Mouse (Mus musculus) erythroblast, adult 5-6 weeks (primary cell): ENCODE results near the gene Olfr510. TPM values are rescaled to one million over a fixed set of nuclear protein-coding genes. Genes with fewer than 3 reads are reported as not detected.
"Not testable (repeated sequence)": the region's sequence is repeated elsewhere in the genome, so short reads cannot be mapped to it uniquely, and the experiment has no call there.

Source experiments
- ATAC-seq: replicated peaks from 2 replicates; pipeline ENCODE4 v1.8.0; 2016; ENCODE audit warnings: moderate number of reproducible peaks, mild to moderate bottlenecking, moderate TSS enrichment, inconsistent platforms; ENCODE audit not compliant: poor library complexity, low FRiP score, severe bottlenecking
- total RNA-seq, 2 experiments: library from RNA; stranded (forward) in 1 of 2; stranded (reverse) in 1 of 2; fragments of 150-400 nt in 1 of 2; fragments of 200-764, 138-1000 nt in 1 of 2; gene quantifications; 2 replicates each; pipeline versions ENCODE4 v1.2.3 to v1.2.4; 2015 to 2017; ENCODE audit warnings: low replicate concordance in 2 of 2

Olfr510 gene
- total RNA-seq (2015; ENCODE audit: low replicate concordance) (0.77 TPM in 1 of 2 replicates, not detected in the other), total RNA-seq (2017; ENCODE audit: low replicate concordance) (not detected in 2 replicates)

GRCm38 (mm10) chr7:108666118-108666517, at the start of gene Olfr510:
Gene Olfr510, plus strand, starts transcription at chr7:108666418.
- ATAC-seq: no peak

DNA sequence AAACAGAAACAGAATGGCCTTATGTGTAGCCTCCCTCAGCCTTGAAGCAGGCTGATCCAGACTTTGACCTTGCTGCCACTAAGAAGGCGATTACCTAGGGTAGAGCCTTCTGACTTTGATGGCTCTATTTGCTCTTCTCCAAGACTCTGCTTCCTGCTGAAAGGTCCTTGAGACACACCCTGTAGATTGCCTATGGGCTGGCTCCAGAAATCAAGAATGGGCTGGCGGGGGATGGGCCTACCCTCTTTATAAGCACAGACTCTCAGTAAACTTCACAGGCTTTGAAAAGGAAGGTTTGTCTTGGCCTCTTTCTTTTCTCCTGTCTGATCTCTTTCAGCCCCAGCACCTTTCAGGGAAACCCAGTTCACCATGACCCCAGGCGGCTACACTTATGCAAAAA, 49.4 kb upstream of the Olfr510 start:
- ATAC-seq: not testable (repeated sequence)

GRCm38 (mm10) chr7:108621514-108621913, 44.7 kb upstream of the Olfr510 start, which contains the start of gene Olfr507:
Gene Olfr507, plus strand, starts transcription at chr7:108621814.
- ATAC-seq: no peak

DNA sequence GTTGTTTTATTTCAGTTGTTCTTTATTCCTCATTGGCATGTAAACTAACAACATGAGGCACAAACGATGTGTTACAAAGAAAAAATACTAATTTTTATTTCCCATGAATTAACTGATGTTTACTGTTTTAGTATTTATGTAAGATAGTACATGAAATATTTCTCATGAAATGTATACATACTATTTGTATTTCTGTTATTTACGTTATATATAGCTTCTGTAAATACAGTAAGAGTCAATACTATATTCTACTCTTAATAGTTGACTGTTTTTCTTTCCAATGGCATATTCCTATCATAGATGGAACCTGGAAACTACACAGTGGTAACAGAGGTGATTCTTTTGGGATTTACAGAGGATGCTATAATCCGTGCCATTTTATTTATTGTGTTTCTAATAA, 36.5 kb upstream of the Olfr510 start, which contains the start of gene Olfr508:
TSS of gene Olfr508 (plus strand) at position 301 of the 400 bp plus-strand sequence.
- no peak for ATAC-seq

DNA sequence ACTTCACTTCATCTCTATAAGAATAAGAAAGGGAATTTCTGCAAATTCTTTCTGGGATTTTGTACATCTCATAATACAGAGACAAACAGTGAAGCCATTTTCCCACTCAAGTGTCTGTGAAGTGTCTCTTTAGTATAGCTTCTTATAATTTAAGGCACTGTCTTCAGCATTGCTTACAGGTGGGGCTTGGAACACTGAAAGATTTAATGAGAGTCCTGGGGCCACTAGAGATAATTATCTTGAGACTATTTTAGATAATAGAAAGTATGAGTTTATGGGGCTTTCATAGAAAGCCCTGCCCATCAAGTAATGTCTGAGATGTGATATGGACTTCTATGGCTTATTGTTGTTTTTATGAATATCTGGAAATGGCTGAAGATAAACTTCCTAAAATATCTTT, 14.4 kb upstream of the Olfr510 start, which contains the start of gene Olfr509:
TSS of gene Olfr509 (minus strand) at position 101 of the 400 bp plus-strand sequence.
- ATAC-seq: no peak

DNA sequence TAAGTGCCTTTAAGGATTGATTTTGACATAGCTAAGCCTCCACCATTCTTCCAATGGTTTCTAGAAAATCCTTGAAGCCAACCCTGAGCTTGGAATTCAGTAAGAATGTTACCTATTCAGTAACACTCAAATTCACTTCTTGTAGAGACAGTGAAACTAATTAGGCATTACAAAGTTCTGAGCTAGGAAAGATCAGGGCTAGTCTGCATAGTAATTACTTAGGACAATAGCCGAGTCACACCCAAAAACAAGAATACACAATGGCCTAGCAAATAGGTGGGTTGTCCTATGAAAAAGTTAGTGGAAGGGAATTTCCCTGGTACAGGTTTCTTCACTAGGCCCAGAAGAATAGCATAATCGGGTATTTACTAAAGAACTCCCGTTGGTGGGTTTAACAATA, 3.8 kb upstream of the Olfr510 start:
- ATAC-seq: no peak

GRCm38 (mm10) chr7:108671058-108671457, 4.8 kb downstream of the Olfr510 start:
- ATAC-seq: no peak

DNA sequence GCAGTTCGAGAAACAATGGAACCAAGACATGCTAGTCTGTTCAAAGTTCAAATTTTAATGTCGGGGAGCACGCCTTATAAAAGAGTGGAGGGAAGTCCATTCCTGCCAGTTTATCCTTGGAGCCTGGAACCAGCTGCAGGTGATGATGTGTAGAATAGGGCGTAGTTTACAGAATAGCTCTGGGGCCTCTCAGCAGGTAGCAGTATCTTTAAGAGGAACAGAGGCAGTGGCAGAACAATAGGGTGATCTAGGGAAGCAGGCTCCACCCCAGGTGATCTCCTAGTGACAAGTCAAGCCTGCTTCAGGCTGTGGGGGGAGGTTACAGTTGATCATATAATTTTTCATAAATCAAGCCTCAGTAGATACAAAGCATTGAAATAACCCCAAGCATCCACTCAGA, 12.7 kb downstream of the Olfr510 start:
- no peak for ATAC-seq

GRCm38 (mm10) chr7:108713020-108713419, 46.8 kb downstream of the Olfr510 start, which contains the start of gene Olfr512:
Gene Olfr512, plus strand, starts transcription at chr7:108713320.
- no peak for ATAC-seq

Other genes starting within 250 kb of the Olfr510 start
- gene Olfr497, start 246.0 kb upstream of the Olfr510 start, total RNA-seq (2015; ENCODE audit: low replicate concordance): not detected in 2 replicates
- gene Olfr497, start 246.0 kb upstream of the Olfr510 start, total RNA-seq (2017; ENCODE audit: low replicate concordance): not detected in 2 replicates
- not detected in 2 replicates for gene Olfr498, start 201.1 kb upstream of the Olfr510 start, total RNA-seq (2015; ENCODE audit: low replicate concordance)
- gene Olfr498, start 201.1 kb upstream of the Olfr510 start, total RNA-seq (2017; ENCODE audit: low replicate concordance): not detected in 2 replicates
- not detected in 2 replicates for gene Olfr502, start 141.4 kb upstream of the Olfr510 start, total RNA-seq (2015; ENCODE audit: low replicate concordance)
- gene Olfr502, start 141.4 kb upstream of the Olfr510 start, total RNA-seq (2017; ENCODE audit: low replicate concordance): not detected in 2 replicates
- gene Olfr503, start 121.9 kb upstream of the Olfr510 start, total RNA-seq (2015; ENCODE audit: low replicate concordance): not detected in 2 replicates
- gene Olfr503, start 121.9 kb upstream of the Olfr510 start, total RNA-seq (2017; ENCODE audit: low replicate concordance): not detected in 2 replicates
- not detected in 2 replicates for gene Olfr504, start 100.6 kb upstream of the Olfr510 start, total RNA-seq (2015; ENCODE audit: low replicate concordance)
- not detected in 2 replicates for gene Olfr504, start 100.6 kb upstream of the Olfr510 start, total RNA-seq (2017; ENCODE audit: low replicate concordance)
- gene Olfr506, start 55.6 kb upstream of the Olfr510 start, total RNA-seq (2015; ENCODE audit: low replicate concordance): not detected in 2 replicates
- gene Olfr506, start 55.6 kb upstream of the Olfr510 start, total RNA-seq (2017; ENCODE audit: low replicate concordance): not detected in 2 replicates
- gene Olfr507, start 44.6 kb upstream of the Olfr510 start, total RNA-seq (2015; ENCODE audit: low replicate concordance): not detected in 2 replicates
- gene Olfr507, start 44.6 kb upstream of the Olfr510 start, total RNA-seq (2017; ENCODE audit: low replicate concordance): not detected in 2 replicates
- not detected in 2 replicates for gene Olfr508, start 36.4 kb upstream of the Olfr510 start, total RNA-seq (2015; ENCODE audit: low replicate concordance)
- gene Olfr508, start 36.4 kb upstream of the Olfr510 start, total RNA-seq (2017; ENCODE audit: low replicate concordance): not detected in 2 replicates
- 0.21 TPM in 1 of 2 replicates, not detected in the other for gene Olfr509, start 14.5 kb upstream of the Olfr510 start, total RNA-seq (2015; ENCODE audit: low replicate concordance)
- not detected in 2 replicates for gene Olfr509, start 14.5 kb upstream of the Olfr510 start, total RNA-seq (2017; ENCODE audit: low replicate concordance)
- gene Olfr512, start 46.9 kb downstream of the Olfr510 start, total RNA-seq (2015; ENCODE audit: low replicate concordance): not detected in 2 replicates
- gene Olfr512, start 46.9 kb downstream of the Olfr510 start, total RNA-seq (2017; ENCODE audit: low replicate concordance): not detected in 2 replicates
- gene Olfr513, start 84.6 kb downstream of the Olfr510 start, total RNA-seq (2015; ENCODE audit: low replicate concordance): not detected in 2 replicates
- not detected in 2 replicates for gene Olfr513, start 84.6 kb downstream of the Olfr510 start, total RNA-seq (2017; ENCODE audit: low replicate concordance)
- gene Olfr514, start 159.6 kb downstream of the Olfr510 start, total RNA-seq (2015; ENCODE audit: low replicate concordance): not detected in 2 replicates
- not detected in 2 replicates for gene Olfr514, start 159.6 kb downstream of the Olfr510 start, total RNA-seq (2017; ENCODE audit: low replicate concordance)
- not detected in 2 replicates for gene Olfr516, start 184.1 kb downstream of the Olfr510 start, total RNA-seq (2015; ENCODE audit: low replicate concordance)
- gene Olfr516, start 184.1 kb downstream of the Olfr510 start, total RNA-seq (2017; ENCODE audit: low replicate concordance): not detected in 2 replicates
- not detected in 2 replicates for gene Olfr517, start 206.0 kb downstream of the Olfr510 start, total RNA-seq (2015; ENCODE audit: low replicate concordance)
- gene Olfr517, start 206.0 kb downstream of the Olfr510 start, total RNA-seq (2017; ENCODE audit: low replicate concordance): not detected in 2 replicates
- gene Olfr518, start 218.6 kb downstream of the Olfr510 start, total RNA-seq (2015; ENCODE audit: low replicate concordance): not detected in 2 replicates
- gene Olfr518, start 218.6 kb downstream of the Olfr510 start, total RNA-seq (2017; ENCODE audit: low replicate concordance): not detected in 2 replicates
- not detected in 2 replicates for gene Olfr519, start 228.0 kb downstream of the Olfr510 start, total RNA-seq (2015; ENCODE audit: low replicate concordance)
- not detected in 2 replicates for gene Olfr519, start 228.0 kb downstream of the Olfr510 start, total RNA-seq (2017; ENCODE audit: low replicate concordance)